Comparison of ENCODE assay signal across 10 mouse cellular contexts in genomic region chr13:105444238-105444894, GRCm38 (mm10). TPM values are rescaled to one million over a fixed set of nuclear protein-coding genes. Genes with fewer than 3 reads are reported as not detected.
DNase-seq lines count a peak whose midpoint lies in the region; ATAC-seq lines count a peak whose summit lies in the region.
"Had no signal": no experiment of that assay in that cellular context is flagged by ENCODE, and none has a peak within 500 bp of the region (broad histone marks: within the 10 kb centered on the region; RNA-seq: fewer than 3 reads in every experiment).

No protein-coding gene starts in this region.

- no peak for DNase-seq in cerebellum, adult 9-10 months
- DNase-seq in layer of hippocampus, adult 18-20 months (ENCODE audit: low spot score in 2 of 2) = peak; percentile 33 to 63
- no peak for DNase-seq in gastrocnemius, adult 8-10 months (ENCODE audit: low spot score in 2 of 2)
- no peak for DNase-seq in Muller cell, postnatal 12 days (ENCODE audit: inconsistent ontology term)
- DNase-seq in spleen, adult 12 weeks (ENCODE audit: low spot score) = no peak

- H3K4me3 ChIP-seq in embryonic facial prominence, embryonic 13.5 days = peak overlapping the region; percentile 25
- peak overlapping the region; percentile 51 for H3K4me3 ChIP-seq in midbrain, embryonic 15.5 days

- H3K9me3 ChIP-seq in embryonic facial prominence, embryonic 13.5 days = no peaks in the 10 kb centered on the region
- no peaks in the 10 kb centered on the region for H3K9me3 ChIP-seq in midbrain, embryonic 15.5 days

- H3K27ac ChIP-seq in embryonic facial prominence, embryonic 13.5 days = no peak overlapping the region
- no peak overlapping the region for H3K27ac ChIP-seq in midbrain, embryonic 15.5 days

- no peak overlapping the region for H3K9ac ChIP-seq in embryonic facial prominence, embryonic 13.5 days
- H3K9ac ChIP-seq in midbrain, embryonic 15.5 days = peak overlapping the region; percentile 48

- peak overlapping the region; percentile 45 for H3K4me2 ChIP-seq in embryonic facial prominence, embryonic 13.5 days
- peak overlapping the region; percentile 87 for H3K4me2 ChIP-seq in midbrain, embryonic 15.5 days

- H3K27me3 ChIP-seq in embryonic facial prominence, embryonic 13.5 days = peaks cover 52% of the 10 kb centered on the region
- H3K27me3 ChIP-seq in midbrain, embryonic 15.5 days (replicated peaks) = peaks cover 30% of the 10 kb centered on the region

- H3K4me1 ChIP-seq in embryonic facial prominence, embryonic 13.5 days = peaks cover 10% of the 10 kb centered on the region
- H3K4me1 ChIP-seq in midbrain, embryonic 15.5 days = peaks cover 11% of the 10 kb centered on the region; the same call in 1 of the 2 replicates

- WGBS in embryonic facial prominence, embryonic 13.5 days = 1% methylated on average over 39 of the region's 39 CpGs
- WGBS in midbrain, embryonic 15.5 days = 1% methylated on average over 39 of the region's 39 CpGs

- H3K36me3 ChIP-seq in embryonic facial prominence, embryonic 13.5 days = no peaks in the 10 kb centered on the region
- no peaks in the 10 kb centered on the region for H3K36me3 ChIP-seq in midbrain, embryonic 15.5 days (replicated peaks)

- peak; percentile 27; the same call in 1 of the 2 replicates for ATAC-seq in cerebellum, adult (ENCODE audit: insufficient number of reproducible peaks, low FRiP score, low TSS enrichment)
- peak; percentile 56; the same call in 1 of the 2 replicates for ATAC-seq in embryonic facial prominence, embryonic 13.5 days (ENCODE audit: insufficient number of reproducible peaks, insufficient read depth, low FRiP score, low TSS enrichment, low read depth)
- ATAC-seq in midbrain, embryonic 15.5 days (replicated peaks) = peak; percentile 82

RNA-seq across cellular contexts. Expression of gene Htr1a, which starts 0.9 kb away (rescaled TPM):
- 0.10 and 0.13 TPM in 2 replicates for polyA plus RNA-seq in embryonic facial prominence, embryonic 13.5 days (2015; fragmentation: Nextera tagmentation; extraction: Ambion mirVana)
- 10 to 100 TPM; 36.2 to 40.0 TPM for total RNA-seq in layer of hippocampus, adult 18-20 months (2021)
- 2.6 and 3.2 TPM in 2 replicates for polyA plus RNA-seq in midbrain, embryonic 15.5 days (2015; fragmentation: Nextera tagmentation; extraction: Ambion mirVana)
- not detected for total RNA-seq in gastrocnemius, adult 8-10 months (2022)
- total RNA-seq: liver, adult 2 months had no signal
- polyA plus RNA-seq: liver, adult 2 months; stomach, embryonic 14.5 days had no signal

Comparison
In these comparisons a context has a peak if more than half of its experiments do, and no peak if none do; other contexts are left out.
1. ATAC-seq: peak in every context shown above with its lines; median percentile 82 in midbrain, embryonic 15.5 days; 56 in embryonic facial prominence, embryonic 13.5 days; 27 in cerebellum, adult.
2. DNase-seq: peak in layer of hippocampus, adult 18-20 months (2 of 2); none in cerebellum, adult 9-10 months (single experiment), gastrocnemius, adult 8-10 months (0 of 2), Muller cell, postnatal 12 days (single experiment) and spleen, adult 12 weeks (single experiment).
3. RNA of gene Htr1a, which starts 0.9 kb away (total RNA-seq): 36.2 to 40.0 TPM in layer of hippocampus, adult 18-20 months; not detected in gastrocnemius, adult 8-10 months; every median in the first group is over 10 times any median in the second.